Mouse (Mus musculus): ENCODE measurements around the gene Ggt5. TPM values are rescaled to one million over a fixed set of nuclear protein-coding genes. Genes with fewer than 3 reads are reported as not detected.
A peak's percentile ranks its signal among the peaks of the same experiment; 100 is the strongest.

The Ggt5 gene
- total RNA-seq, 2 experiments from 2014 or later = 1.9 to 3.0 TPM

- DNase-seq = no peak
- intact Hi-C loops (cut with DNase I) = no loop called here
These were observed 59.0 kb downstream of the Ggt5 start for GRCm38 (mm10) chr10:75648091-75648490.

- intact Hi-C loops (cut with DNase I) = no loop called here
These were observed 59.9 kb downstream of the Ggt5 start for GRCm38 (mm10) chr10:75649001-75649400.

GRCm38 (mm10) chr10:75649406-75649995, 60.4 kb downstream of the Ggt5 start:
- intact Hi-C loops (cut with DNase I) = no loop called here
- DNase-seq = no peak

More at GRCm38 (mm10) chr10:75649001-75649400, 59.9 kb downstream of the Ggt5 start:
- no peak for DNase-seq

- no peak for DNase-seq
- intact Hi-C loops (cut with DNase I) = no loop called here
These were observed 61.3 kb downstream of the Ggt5 start for GRCm38 (mm10) chr10:75650306-75650902.

GRCm38 (mm10) chr10:75651381-75652068, 62.4 kb downstream of the Ggt5 start:
- no peak for DNase-seq
- intact Hi-C loops (cut with DNase I) = no loop called here

GRCm38 (mm10) chr10:75654053-75654452, 64.9 kb downstream of the Ggt5 start:
- intact Hi-C loops (cut with DNase I) = no loop called here

GRCm38 (mm10) chr10:75657165-75657564, 68.0 kb downstream of the Ggt5 start:
- intact Hi-C loops (cut with DNase I) = no loop called here
- DNase-seq = no peak

More at GRCm38 (mm10) chr10:75654053-75654452, 64.9 kb downstream of the Ggt5 start:
- no peak for DNase-seq

- DNase-seq = no peak
- intact Hi-C loops (cut with DNase I) = no loop called here
These were observed 68.6 kb downstream of the Ggt5 start for GRCm38 (mm10) chr10:75657772-75658171.

- intact Hi-C loops (cut with DNase I) = no loop called here
- DNase-seq = peak; percentile 89
These were observed 72.2 kb downstream of the Ggt5 start for GRCm38 (mm10) chr10:75661381-75661780.

- DNase-seq = no peak
- intact Hi-C loops (cut with DNase I) = no loop called here
These were observed 72.7 kb downstream of the Ggt5 start for GRCm38 (mm10) chr10:75661876-75662275.

- intact Hi-C loops (cut with DNase I) = no loop called here
- peak; percentile 54 for DNase-seq
These were observed 73.4 kb downstream of the Ggt5 start for GRCm38 (mm10) chr10:75662575-75662974.

- no peak for DNase-seq
- intact Hi-C loops (cut with DNase I) = no loop called here
These were observed 75.6 kb downstream of the Ggt5 start for GRCm38 (mm10) chr10:75664673-75665270.

- no peak for DNase-seq
- intact Hi-C loops (cut with DNase I) = no loop called here
These were observed 77.4 kb downstream of the Ggt5 start for GRCm38 (mm10) chr10:75666451-75667030.

Other genes with a start within 250 kb of the Ggt5 start
- under 1 TPM; 0.12 to 0.52 TPM for gene Upb1, start 188.2 kb upstream of the Ggt5 start, total RNA-seq (2021)
- 100 to 1,000 TPM; 119 to 120 TPM for gene Snrpd3, start 71.8 kb upstream of the Ggt5 start, total RNA-seq (2021)
- gene Gucd1, start 71.4 kb upstream of the Ggt5 start, total RNA-seq (2021) = 10 to 100 TPM; 21.5 to 23.8 TPM
- gene Lrrc75b, start 29.0 kb upstream of the Ggt5 start, total RNA-seq (2021) = 10 to 100 TPM; 46.4 to 49.0 TPM
- 1 to 10 TPM; 3.1 to 3.5 TPM for gene Ggt1, start 27.7 kb upstream of the Ggt5 start, total RNA-seq (2021)
- gene Susd2, start 54.7 kb downstream of the Ggt5 start, total RNA-seq (2021) = 1 to 10 TPM; 1.6 to 2.5 TPM
- 100 to 1,000 TPM in 1 of 2 experiments, 10 to 100 TPM in 1; 93.1 to 101 TPM for gene Cabin1, start 175.0 kb downstream of the Ggt5 start, total RNA-seq (2021)
- gene Ddt, start 184.1 kb downstream of the Ggt5 start, total RNA-seq (2021) = 10 to 100 TPM; 34.0 to 36.1 TPM
- gene Gm20441, start 191.6 kb downstream of the Ggt5 start, total RNA-seq (2021) = not detected
- gene Gstt3, start 192.1 kb downstream of the Ggt5 start, total RNA-seq (2021) = under 1 TPM; 0.60 to 0.70 TPM
- 1 to 10 TPM; 6.6 to 9.4 TPM for gene Gstt1, start 209.2 kb downstream of the Ggt5 start, total RNA-seq (2021)
- gene Gstt4, start 233.2 kb downstream of the Ggt5 start, total RNA-seq (2021) = not detected
- 1 to 10 TPM; 3.6 to 4.3 TPM for gene Gstt2, start 248.1 kb downstream of the Ggt5 start, total RNA-seq (2021)

Measured in left cerebral cortex, postnatal 4 days (tissue).